Mouse (Mus musculus) forebrain, embryonic 13.5 days (tissue): ENCODE data around the gene Rbm28. TPM values are rescaled to one million over a fixed set of nuclear protein-coding genes. Genes with fewer than 3 reads are reported as not detected.

Experiments
- ATAC-seq: fragments of 200-750 bp; cut with Nextera tagmentation; 2 replicates; pipeline ENCODE4 v1.8.0; 2017
- H3K27ac ChIP-seq: fragments of 300-500 bp; sonication (generic); 2 replicates; pipeline ENCODE4 v1.5.1; 2015; ENCODE audit warnings: inconsistent platforms, mild to moderate bottlenecking, moderate library complexity
- H3K27me3 ChIP-seq: fragments of 300-500 bp; sonication (generic); 2 replicates; pipeline ENCODE4 v1.6.1; 2015; ENCODE audit warnings: mild to moderate bottlenecking, inconsistent platforms
- H3K36me3 ChIP-seq: fragments of 300-500 bp; sonication (generic); 2 replicates; pipeline ENCODE4 v1.6.1; 2015; ENCODE audit warnings: mild to moderate bottlenecking, inconsistent platforms; ENCODE audit not compliant: poor library complexity, severe bottlenecking
- H3K4me1 ChIP-seq: fragments of 300-500 bp; sonication (generic); 2 replicates; pipeline ENCODE4 v1.6.1; 2015; ENCODE audit warnings: inconsistent platforms
- H3K4me2 ChIP-seq: fragments of 300-500 bp; sonication (generic); 2 replicates; pipeline ENCODE4 v1.6.1; 2015; ENCODE audit warnings: inconsistent platforms, mild to moderate bottlenecking, moderate library complexity
- H3K4me3 ChIP-seq: fragments of 300-500 bp; sonication (generic); 2 replicates; pipeline ENCODE4 v1.5.1; 2015; ENCODE audit warnings: mild to moderate bottlenecking, inconsistent platforms
- H3K9ac ChIP-seq: fragments of 300-500 bp; sonication (generic); 2 replicates; pipeline ENCODE4 v1.6.1; 2015; ENCODE audit warnings: mild to moderate bottlenecking, inconsistent platforms
- H3K9me3 ChIP-seq: fragments of 300-500 bp; sonication (generic); replicated peaks from 2 replicates; pipeline ENCODE4 v1.6.1; 2016; ENCODE audit warnings: inconsistent platforms
- WGBS: fragments of 180-500 bp; shearing (Covaris S2); methylation state at CpG from one replicate; pipeline ENCODE4 v1.1.7; 2015; 5-methylcytosine and 5-hydroxymethylcytosine counted together
- polyA plus RNA-seq: library from polyadenylated mRNA; unstranded; fragments of >200 nt; fragmentation: Nextera tagmentation; extraction: Ambion mirVana; gene quantifications from 2 replicates; pipeline ENCODE4 v1.2.1, GENCODE M21; 2015

Gene Rbm28
- polyA plus RNA-seq, 1 experiment from 2014 or later: 46.9 TPM

GRCm38 (mm10) chr6:29187936-29188335 is 23.1 kb upstream of the Rbm28 start:
- H3K4me2 ChIP-seq: no peak overlapping the region
- H3K36me3 ChIP-seq: no peaks in the 10 kb centered on the region
- H3K27ac ChIP-seq: no peak overlapping the region
- no peak overlapping the region for H3K9ac ChIP-seq
- no peak overlapping the region for H3K4me3 ChIP-seq
- H3K9me3 ChIP-seq: no peaks in the 10 kb centered on the region
- ATAC-seq: no peak
- no peaks in the 10 kb centered on the region for H3K4me1 ChIP-seq
- WGBS: 71% methylated on average over 1 of the region's 1 CpGs
- H3K27me3 ChIP-seq: 0 out of 2 replicates have a peak, but pooled peaks cover 5% of the 10 kb centered on the region

- Histone ChIP-seq H3K4me1 (peaks cover 11% of the 10 kb centered on the region), H3K9ac (peak overlapping the region; percentile 74; the same call in 1 of the 2 replicates), H3K27ac (peak overlapping the region; percentile 82), H3K4me2 (peak overlapping the region; percentile 84), H3K4me3 (peak overlapping the region; percentile 61), H3K36me3 (no peaks in the 10 kb centered on the region), H3K9me3 (no peaks in the 10 kb centered on the region), H3K27me3 (peaks cover 40% of the 10 kb centered on the region)
- ATAC-seq: no peak
- WGBS: 51% methylated on average over 8 of the region's 8 CpGs
Observed at GRCm38 (mm10) chr6:29179843-29180242, 15.0 kb upstream of the Rbm28 start.

DNA sequence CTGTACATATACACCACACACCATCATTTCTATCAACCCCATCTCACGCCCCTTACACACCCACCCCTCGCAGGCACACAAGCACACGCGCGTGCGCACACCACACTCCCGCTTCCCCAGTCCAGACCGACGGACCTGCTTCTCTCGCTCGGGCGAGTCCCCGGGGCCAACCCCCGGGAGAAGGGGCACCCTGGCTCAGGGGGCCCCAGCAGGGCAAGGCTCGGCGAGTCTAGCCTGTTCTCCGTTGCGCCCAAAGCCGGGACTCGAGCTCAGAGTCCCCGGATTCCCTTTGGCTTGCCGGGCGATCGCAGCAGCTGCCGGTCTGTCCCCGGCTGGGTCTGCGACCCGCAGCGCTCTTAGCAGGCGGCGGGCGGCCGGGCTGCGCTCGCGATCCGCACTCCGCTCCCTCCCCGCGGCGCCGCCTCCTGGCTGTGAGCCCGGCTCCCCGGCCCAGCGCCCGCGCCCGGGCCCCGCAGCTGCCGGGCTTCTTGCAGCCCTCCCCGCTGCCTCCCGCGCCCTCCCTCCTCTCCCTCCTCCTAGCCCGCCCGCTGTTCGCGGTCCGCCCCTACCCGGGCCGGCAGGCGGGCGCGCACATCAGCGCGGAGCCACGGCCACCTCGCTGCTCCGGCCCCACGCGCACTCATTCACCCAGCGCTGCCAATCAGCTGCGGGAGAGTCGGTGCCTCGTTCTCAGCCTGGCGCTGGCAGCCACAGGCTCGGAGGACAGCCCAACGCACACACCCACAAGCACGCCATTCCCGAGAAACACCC is 14.3 kb upstream of the Rbm28 start, which contains the start of gene Prrt4:
Gene Prrt4 (minus strand): TSS at position 697 of the 771 bp plus-strand sequence.
- peak within 1 kb of the TSS; percentile 82 for H3K27ac ChIP-seq
- H3K9me3 ChIP-seq: no peaks in the 10 kb centered on the region

DNA sequence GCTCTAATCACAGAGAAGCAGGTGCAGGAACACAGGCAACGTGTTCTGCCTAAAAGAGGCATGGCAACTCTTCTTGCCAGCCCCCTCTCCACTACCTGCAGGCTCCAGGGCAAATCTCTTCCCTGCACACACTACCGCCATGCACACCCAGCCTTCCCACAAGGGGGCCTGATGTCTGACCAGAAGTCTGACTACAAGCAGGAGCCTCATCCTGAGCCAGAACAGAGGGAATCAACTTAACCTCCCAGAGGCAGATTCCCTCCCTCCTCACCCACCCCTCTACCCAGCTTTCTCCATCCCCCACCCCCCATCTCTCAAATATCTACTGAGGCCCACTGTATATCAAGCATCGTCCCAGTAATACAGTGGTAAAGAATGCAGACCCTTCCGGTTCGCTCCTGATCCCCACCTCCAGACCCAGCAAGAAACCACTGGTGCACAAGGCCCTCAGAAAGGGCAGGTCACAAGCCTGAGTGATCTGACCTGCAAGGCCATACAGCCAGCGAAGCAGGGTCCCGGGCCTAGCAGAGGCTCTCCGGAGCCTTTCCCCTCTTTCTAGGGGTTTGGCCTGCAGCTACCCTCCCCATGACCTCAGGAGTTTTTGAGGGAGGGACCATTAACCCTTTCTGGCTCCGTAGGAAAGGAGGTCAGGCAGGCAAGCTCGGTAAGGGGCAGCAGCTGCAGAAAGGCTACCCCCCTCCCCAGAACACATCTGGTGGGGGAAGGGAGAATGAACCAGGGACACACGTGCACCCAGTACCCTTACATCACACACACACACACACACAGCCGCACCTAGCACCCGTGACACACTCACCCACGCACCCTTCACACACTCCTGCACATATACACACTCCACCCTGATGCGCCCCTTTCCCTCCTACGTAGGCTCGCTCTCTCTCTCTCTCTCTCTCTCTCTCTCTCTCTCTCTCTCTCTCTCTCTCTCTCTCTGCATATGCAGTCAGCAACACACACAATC is 13.4 kb upstream of the Rbm28 start:
- peaks cover 53% of the 10 kb centered on the region for H3K27me3 ChIP-seq
- H3K36me3 ChIP-seq: no peaks in the 10 kb centered on the region
- H3K4me3 ChIP-seq: peak overlapping the region; percentile 61
- WGBS: 11% methylated on average over 16 of the region's 17 CpGs
- peaks cover 11% of the 10 kb centered on the region for H3K4me1 ChIP-seq
- ATAC-seq: peak; percentile 75
- H3K9me3 ChIP-seq: no peaks in the 10 kb centered on the region
- H3K4me2 ChIP-seq: peak overlapping the region; percentile 84
- peak overlapping the region; percentile 74 for H3K9ac ChIP-seq
- no peak overlapping the region; the same call in 1 of the 2 replicates for H3K27ac ChIP-seq

More for the DNA sequence above, 14.3 kb upstream of the Rbm28 start, which contains the start of gene Prrt4:
- peak within 1 kb of the TSS; percentile 84 for H3K4me2 ChIP-seq
- H3K27me3 ChIP-seq: peaks cover 47% of the 10 kb centered on the region
- WGBS: under 1% methylated on average over 63 of the region's 79 CpGs
- peak; percentile 87 for ATAC-seq
- H3K4me1 ChIP-seq: peaks cover 11% of the 10 kb centered on the region
- H3K9ac ChIP-seq: peak within 1 kb of the TSS; percentile 74
- H3K4me3 ChIP-seq: peak within 1 kb of the TSS; percentile 61
- H3K36me3 ChIP-seq: no peaks in the 10 kb centered on the region

DNA sequence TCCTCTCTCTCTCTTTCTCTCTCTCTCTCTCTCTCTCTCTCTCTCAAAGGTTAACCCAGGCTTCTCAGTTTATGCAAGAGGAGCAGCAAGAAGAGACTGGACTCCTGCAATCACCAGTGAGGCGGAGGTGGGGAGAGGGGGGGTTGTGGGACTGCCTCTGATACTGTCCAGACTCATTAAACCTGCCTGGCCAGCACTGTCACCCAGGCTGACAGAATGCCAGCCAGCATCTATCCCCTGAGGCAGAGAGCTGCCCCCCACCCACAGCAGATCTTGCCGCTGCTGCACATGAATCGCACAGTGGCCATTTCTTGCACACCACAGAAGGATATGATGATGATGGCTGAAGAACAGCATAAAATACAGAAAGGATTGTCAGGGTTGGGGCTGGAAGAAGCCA is 10.3 kb upstream of the Rbm28 start:
- H3K4me2 ChIP-seq: no peak overlapping the region
- H3K27ac ChIP-seq: no peak overlapping the region
- no peaks in the 10 kb centered on the region for H3K36me3 ChIP-seq
- H3K4me1 ChIP-seq: peaks cover 26% of the 10 kb centered on the region
- WGBS: 89% methylated on average over 3 of the region's 3 CpGs
- no peak overlapping the region for H3K9ac ChIP-seq
- no peak overlapping the region for H3K4me3 ChIP-seq
- H3K27me3 ChIP-seq: peaks cover 71% of the 10 kb centered on the region
- ATAC-seq: no peak
- H3K9me3 ChIP-seq: no peaks in the 10 kb centered on the region

- WGBS: 30% methylated on average over 7 of the region's 7 CpGs
- no peak for ATAC-seq
- Histone ChIP-seq H3K27ac (no peak overlapping the region), H3K9ac (no peak overlapping the region), H3K4me1 (peaks cover 28% of the 10 kb centered on the region), H3K4me3 (no peak overlapping the region), H3K27me3 (peaks cover 78% of the 10 kb centered on the region), H3K4me2 (no peak overlapping the region), H3K36me3 (no peaks in the 10 kb centered on the region), H3K9me3 (no peaks in the 10 kb centered on the region)
Observed at GRCm38 (mm10) chr6:29174368-29174767, 9.6 kb upstream of the Rbm28 start.

- ATAC-seq: peak; percentile 77
- peaks cover 20% of the 10 kb centered on the region for H3K4me1 ChIP-seq
- peak overlapping the region; percentile 73 for H3K9ac ChIP-seq
- H3K4me2 ChIP-seq: peak overlapping the region; percentile 94
- H3K27me3 ChIP-seq: peaks cover 83% of the 10 kb centered on the region
- under 1% methylated on average over 38 of the region's 40 CpGs for WGBS
- no peaks in the 10 kb centered on the region for H3K9me3 ChIP-seq
- peak overlapping the region; percentile 58 for H3K4me3 ChIP-seq
- no peaks in the 10 kb centered on the region for H3K36me3 ChIP-seq
- no peak overlapping the region for H3K27ac ChIP-seq
Observed at GRCm38 (mm10) chr6:29170952-29171388, 6.2 kb upstream of the Rbm28 start.

DNA sequence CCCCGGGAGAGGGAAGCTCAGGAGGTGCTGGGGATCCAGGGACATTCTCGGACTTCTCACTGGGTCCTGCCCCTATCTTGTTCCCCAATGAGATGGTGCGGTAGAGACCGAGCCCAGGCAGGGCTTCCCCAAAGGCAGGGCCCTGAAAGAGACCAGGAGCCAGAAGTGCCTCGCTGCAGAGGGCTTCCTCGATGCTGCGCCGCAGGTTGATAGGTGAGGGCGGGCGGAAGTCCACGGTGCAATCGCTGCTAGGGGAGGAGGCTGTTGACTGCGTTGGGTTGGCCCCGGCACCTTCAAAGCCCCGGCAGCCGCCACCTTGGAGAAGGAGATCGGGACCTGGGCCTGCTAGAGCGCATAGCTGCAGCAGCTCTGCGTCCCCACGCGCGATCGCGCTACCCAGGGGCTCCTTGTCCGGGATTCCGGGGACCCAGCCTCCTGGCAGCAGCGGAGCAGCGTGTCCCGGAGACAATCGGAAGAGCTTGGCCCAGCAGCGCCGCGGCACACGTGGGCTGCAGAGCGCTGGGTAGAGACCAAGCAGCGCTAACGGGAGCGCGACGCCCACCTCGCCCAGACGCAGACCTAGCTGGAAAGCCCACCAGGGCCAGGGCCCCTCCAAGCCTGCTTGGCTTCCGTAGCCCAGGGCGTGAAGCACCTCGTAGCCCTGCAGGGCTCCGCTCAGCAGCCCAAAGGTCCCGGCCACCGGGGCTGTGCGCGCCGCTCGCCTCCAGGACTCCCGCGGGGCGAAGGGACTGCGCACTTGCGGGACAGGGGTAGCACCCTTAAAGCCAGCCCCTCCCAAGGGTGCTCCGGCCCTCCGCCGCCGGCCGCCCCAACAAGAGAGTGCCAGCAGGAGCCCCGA is 5.5 kb upstream of the Rbm28 start:
- Histone ChIP-seq H3K4me2 (peak overlapping the region; percentile 94), H3K4me1 (peaks cover 20% of the 10 kb centered on the region), H3K36me3 (no peaks in the 10 kb centered on the region), H3K4me3 (peak overlapping the region; percentile 58), H3K9me3 (no peaks in the 10 kb centered on the region), H3K9ac (peak overlapping the region; percentile 73), H3K27me3 (peaks cover 79% of the 10 kb centered on the region), H3K27ac (no peak overlapping the region)
- ATAC-seq: peak; percentile 70
- WGBS: under 1% methylated on average over 63 of the region's 63 CpGs

GRCm38 (mm10) chr6:29169675-29170062 is 4.9 kb upstream of the Rbm28 start:
- no peak overlapping the region for H3K27ac ChIP-seq
- no peaks in the 10 kb centered on the region for H3K9me3 ChIP-seq
- peak overlapping the region; percentile 73 for H3K9ac ChIP-seq
- peaks cover 20% of the 10 kb centered on the region for H3K4me1 ChIP-seq
- H3K4me3 ChIP-seq: peak overlapping the region; percentile 58
- 0 out of 2 replicates have a peak, but pooled peaks have one; percentile 3 for ATAC-seq
- WGBS: 12% methylated on average over 12 of the region's 12 CpGs
- H3K36me3 ChIP-seq: no peaks in the 10 kb centered on the region
- H3K4me2 ChIP-seq: peak overlapping the region; percentile 94
- peaks cover 77% of the 10 kb centered on the region for H3K27me3 ChIP-seq

DNA sequence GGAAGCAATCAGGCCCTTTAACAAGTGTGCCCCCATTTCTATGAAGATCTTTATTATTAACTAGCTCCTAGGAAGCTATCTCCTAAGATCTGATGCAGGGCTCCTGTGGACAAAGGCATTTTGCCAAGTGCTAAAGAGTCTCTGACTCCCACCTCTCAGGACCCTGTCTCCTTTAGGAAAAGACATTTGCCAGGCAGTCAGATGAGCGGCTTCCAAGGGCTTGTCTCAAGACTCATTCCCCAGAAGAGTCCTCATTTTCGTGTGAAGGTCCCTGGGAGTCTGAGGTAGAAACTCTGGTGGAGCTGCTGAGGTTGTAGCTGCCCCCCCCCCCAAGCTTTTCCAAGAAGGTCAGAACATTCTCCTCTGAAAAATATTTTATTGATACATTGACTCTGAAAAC is 4.1 kb upstream of the Rbm28 start:
- H3K27ac ChIP-seq: no peak overlapping the region
- no peak overlapping the region for H3K4me2 ChIP-seq
- WGBS: 51% methylated on average over 2 of the region's 2 CpGs
- H3K27me3 ChIP-seq: peaks cover 69% of the 10 kb centered on the region
- H3K4me3 ChIP-seq: no peak overlapping the region
- no peaks in the 10 kb centered on the region for H3K9me3 ChIP-seq
- no peak for ATAC-seq
- H3K9ac ChIP-seq: no peak overlapping the region
- peaks cover 22% of the 10 kb centered on the region for H3K4me1 ChIP-seq
- no peaks in the 10 kb centered on the region for H3K36me3 ChIP-seq

DNA sequence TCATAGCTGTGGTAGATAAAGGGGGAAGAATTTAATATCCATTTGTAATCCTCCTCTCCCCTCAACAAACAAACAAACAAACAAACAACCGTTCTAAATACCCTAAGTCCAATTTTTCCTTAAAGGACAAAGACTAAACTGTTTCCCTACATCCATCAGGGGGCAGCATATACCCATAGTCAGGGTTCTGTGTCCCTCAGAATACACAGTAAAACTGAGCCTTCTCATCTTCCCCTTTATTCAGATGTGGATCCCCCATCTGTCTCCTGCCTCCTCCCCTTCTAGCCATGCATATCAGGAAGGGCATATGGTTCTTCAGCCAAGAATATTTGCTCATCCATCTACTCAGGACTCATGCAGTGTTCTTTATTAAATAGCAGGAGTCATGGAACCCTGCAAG is 1.4 kb upstream of the Rbm28 start:
- Histone ChIP-seq H3K9ac (no peak overlapping the region), H3K27me3 (peaks cover 46% of the 10 kb centered on the region), H3K4me1 (peaks cover 32% of the 10 kb centered on the region), H3K9me3 (no peaks in the 10 kb centered on the region), H3K4me3 (no peak overlapping the region), H3K27ac (no peak overlapping the region), H3K4me2 (no peak overlapping the region), H3K36me3 (no peaks in the 10 kb centered on the region)
- WGBS: 25% methylated on average over 1 of the region's 1 CpGs
- peak; percentile 34 for ATAC-seq
